Mouse (Mus musculus): ENCODE results near the gene Fam160a1. TPM values are rescaled to one million over a fixed set of nuclear protein-coding genes. Genes with fewer than 3 reads are reported as not detected.

Fam160a1 gene
- polyA plus RNA-seq, 1 experiment, result 2.5 TPM

DNA sequence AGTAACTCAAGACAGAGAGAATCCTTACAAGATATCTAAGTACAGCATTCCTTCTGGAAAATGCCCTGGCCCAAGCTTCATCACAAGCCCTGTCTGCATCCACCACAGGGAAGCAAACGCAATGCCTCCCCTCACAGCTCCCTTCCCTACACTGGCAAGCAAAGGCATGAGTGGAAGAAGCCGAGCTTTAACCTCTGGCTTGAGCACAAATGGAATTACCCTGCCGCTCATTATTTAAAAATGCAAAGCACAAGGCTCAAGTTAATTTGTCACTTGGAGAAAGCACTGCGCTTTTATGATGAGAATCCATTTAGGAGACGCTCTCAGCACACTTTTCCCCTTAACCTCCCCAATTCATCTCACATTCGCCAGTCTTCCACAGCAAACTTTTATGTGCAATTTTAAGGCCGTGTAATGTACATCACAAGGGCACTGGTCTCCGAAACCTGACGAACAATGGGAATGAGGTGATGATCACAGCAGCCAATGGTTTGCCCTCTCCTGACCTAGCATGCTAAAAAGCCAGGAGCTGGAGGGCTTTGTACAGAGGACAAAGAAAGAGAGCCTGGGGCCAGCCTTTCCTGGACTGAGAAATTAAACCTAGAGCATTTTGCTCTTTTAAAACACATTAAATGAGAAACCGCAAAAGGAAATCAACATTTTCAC, 15.5 kb upstream of the Fam160a1 start:
- TF ChIP-seq POLR2A (IDR thresholded peaks at IDR 0.05; ENCODE audit: extremely low read depth, insufficient read depth, low read length), result no peak
- TF ChIP-seq CTCF (IDR thresholded peaks at IDR 0.05; ENCODE audit: extremely low read depth, insufficient read depth, low read length), result no peak
- Histone ChIP-seq H3K4me3 (ENCODE audit: insufficient read depth, low read length) (no peak overlapping the region), H3K4me1 (ENCODE audit: control insufficient read depth, insufficient read depth, low read length) (no peaks in the 10 kb centered on the region), H3K27ac (ENCODE audit: insufficient read depth, low read length) (no peak overlapping the region)

DNA sequence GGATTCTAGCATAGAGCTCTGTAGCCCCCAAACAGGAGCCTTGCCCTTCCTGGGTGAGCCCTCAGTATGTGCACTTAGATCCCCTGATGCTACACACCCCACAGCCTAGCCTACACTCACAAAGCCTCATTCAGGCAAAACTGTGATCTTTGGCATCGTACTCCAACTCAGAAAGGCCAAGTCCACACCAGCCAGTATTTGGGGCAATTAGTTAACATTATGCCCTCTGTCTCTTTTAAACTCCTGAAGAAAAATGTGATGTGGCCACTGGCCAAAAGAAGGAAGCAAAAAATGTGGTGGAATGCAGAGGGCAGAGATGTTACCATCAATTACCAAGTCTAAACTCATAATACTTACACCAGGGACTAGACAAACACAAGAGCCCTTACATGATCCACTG, 14.7 kb upstream of the Fam160a1 start:
- no peaks in the 10 kb centered on the region for H3K4me1 ChIP-seq (ENCODE audit: control insufficient read depth, insufficient read depth, low read length)
- H3K27ac ChIP-seq (ENCODE audit: insufficient read depth, low read length), result no peak overlapping the region
- TF ChIP-seq POLR2A (IDR thresholded peaks at IDR 0.05; ENCODE audit: extremely low read depth, insufficient read depth, low read length) (no peak), CTCF (IDR thresholded peaks at IDR 0.05; ENCODE audit: extremely low read depth, insufficient read depth, low read length) (no peak)
- no peak overlapping the region for H3K4me3 ChIP-seq (ENCODE audit: insufficient read depth, low read length)

DNA sequence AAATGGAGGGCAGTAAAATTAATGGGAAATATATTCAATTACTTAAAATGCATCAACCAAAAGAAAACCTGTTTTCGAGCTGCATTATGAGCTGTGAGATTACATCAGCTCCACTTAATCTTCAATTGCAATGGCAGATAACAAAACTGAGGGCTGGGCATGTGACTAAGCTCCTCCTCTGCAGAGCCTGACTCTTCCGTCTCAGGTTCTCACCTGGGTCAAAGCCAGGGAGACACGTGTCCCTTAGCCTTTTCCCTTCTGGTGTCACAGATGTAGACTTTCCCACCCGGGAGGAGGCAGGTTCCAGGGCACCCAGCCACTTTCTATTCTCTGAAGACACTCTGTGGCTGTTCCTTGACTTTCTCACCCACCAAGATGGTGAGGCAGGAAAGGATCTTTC, 12.0 kb upstream of the Fam160a1 start:
- no peak overlapping the region for H3K27ac ChIP-seq (ENCODE audit: insufficient read depth, low read length)
- H3K4me3 ChIP-seq (ENCODE audit: insufficient read depth, low read length), result no peak overlapping the region
- H3K4me1 ChIP-seq (ENCODE audit: control insufficient read depth, insufficient read depth, low read length), result no peaks in the 10 kb centered on the region
- TF ChIP-seq POLR2A (IDR thresholded peaks at IDR 0.05; ENCODE audit: extremely low read depth, insufficient read depth, low read length) (no peak), CTCF (IDR thresholded peaks at IDR 0.05; ENCODE audit: extremely low read depth, insufficient read depth, low read length) (no peak)

DNA sequence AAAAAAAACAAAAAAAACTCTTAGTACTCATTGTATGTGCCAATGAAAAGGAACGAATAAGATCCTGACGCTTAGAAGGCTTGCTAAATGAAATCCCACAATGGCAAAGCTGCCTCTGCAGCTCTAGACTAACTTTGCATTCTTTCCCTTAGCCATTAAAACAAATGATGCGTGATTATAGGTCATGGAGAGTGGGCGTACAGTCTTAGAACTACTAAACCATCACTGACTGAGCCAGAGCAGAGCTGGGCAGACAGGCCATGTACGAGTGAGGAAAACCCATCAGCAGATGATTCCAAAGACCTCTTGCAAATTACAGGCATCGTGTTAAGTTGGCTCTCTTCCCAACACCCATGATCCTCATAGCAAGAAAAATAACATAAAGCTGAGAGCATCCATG, 10.7 kb upstream of the Fam160a1 start:
- Histone ChIP-seq H3K27ac (ENCODE audit: insufficient read depth, low read length) (no peak overlapping the region), H3K4me3 (ENCODE audit: insufficient read depth, low read length) (no peak overlapping the region), H3K4me1 (ENCODE audit: control insufficient read depth, insufficient read depth, low read length) (no peaks in the 10 kb centered on the region)
- no peak for TF ChIP-seq CTCF (IDR thresholded peaks at IDR 0.05; ENCODE audit: extremely low read depth, insufficient read depth, low read length)

DNA sequence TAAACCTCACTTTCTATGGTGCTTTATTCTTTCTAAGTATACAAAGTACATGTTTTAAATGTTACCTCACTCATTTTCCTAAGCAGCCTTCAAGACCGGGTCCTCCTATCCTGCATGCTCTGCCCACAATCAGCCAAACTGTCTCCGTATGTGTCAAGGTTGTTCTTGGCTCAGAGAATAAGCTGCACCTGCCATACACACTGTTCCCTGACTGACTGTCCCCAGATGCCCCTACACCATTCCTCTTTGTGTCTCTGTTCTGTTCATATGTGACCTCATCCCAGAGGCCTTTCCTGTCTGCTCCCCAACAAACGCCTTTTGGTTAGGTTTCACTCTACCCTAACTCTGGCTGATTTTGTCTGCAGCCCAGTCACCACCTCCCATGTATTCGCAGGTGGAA, 10.2 kb upstream of the Fam160a1 start:
- Histone ChIP-seq H3K27ac (ENCODE audit: insufficient read depth, low read length) (no peak overlapping the region), H3K4me1 (ENCODE audit: control insufficient read depth, insufficient read depth, low read length) (no peaks in the 10 kb centered on the region), H3K4me3 (ENCODE audit: insufficient read depth, low read length) (no peak overlapping the region)
- TF ChIP-seq CTCF (IDR thresholded peaks at IDR 0.05; ENCODE audit: extremely low read depth, insufficient read depth, low read length) (no peak), POLR2A (IDR thresholded peaks at IDR 0.05; ENCODE audit: extremely low read depth, insufficient read depth, low read length) (no peak)

DNA sequence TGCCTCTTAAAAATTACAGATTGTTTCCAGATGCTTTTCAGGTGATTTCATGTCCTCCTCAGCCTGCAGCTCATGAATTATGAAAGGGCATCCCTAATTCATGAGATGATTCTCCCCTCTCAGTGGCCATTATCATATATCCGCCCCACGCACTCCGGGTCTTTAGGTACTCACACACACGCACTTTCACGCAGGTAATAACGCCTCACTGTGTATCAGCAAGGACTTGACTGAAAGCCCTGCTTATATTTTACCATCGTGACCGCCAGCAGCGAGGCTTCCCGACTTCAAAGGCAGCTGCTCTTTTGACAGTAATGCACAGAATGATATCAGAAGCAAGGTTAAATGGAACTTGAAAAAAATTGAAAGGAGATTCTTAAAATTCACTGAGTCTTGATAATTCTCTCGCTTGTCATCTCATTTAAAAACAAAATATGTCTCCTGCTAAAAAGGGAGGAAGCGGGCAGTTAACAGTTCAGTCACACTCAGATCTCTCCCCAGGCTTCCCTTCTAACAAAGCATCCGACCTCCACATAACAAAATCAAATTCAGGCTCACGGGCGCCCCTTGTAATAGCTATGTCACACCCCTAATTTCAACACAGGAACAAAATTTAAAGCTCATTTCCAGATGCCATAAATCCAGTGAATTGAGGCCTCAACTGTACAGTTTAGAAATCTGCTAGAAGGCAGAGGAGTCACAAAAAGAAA, 3.9 kb upstream of the Fam160a1 start:
- Histone ChIP-seq H3K27ac (ENCODE audit: insufficient read depth, low read length) (no peak overlapping the region), H3K4me3 (ENCODE audit: insufficient read depth, low read length) (no peak overlapping the region), H3K4me1 (ENCODE audit: control insufficient read depth, insufficient read depth, low read length) (no peaks in the 10 kb centered on the region)
- TF ChIP-seq POLR2A (IDR thresholded peaks at IDR 0.05; ENCODE audit: extremely low read depth, insufficient read depth, low read length), result no peak
- no peak for TF ChIP-seq CTCF (IDR thresholded peaks at IDR 0.05; ENCODE audit: extremely low read depth, insufficient read depth, low read length)

DNA sequence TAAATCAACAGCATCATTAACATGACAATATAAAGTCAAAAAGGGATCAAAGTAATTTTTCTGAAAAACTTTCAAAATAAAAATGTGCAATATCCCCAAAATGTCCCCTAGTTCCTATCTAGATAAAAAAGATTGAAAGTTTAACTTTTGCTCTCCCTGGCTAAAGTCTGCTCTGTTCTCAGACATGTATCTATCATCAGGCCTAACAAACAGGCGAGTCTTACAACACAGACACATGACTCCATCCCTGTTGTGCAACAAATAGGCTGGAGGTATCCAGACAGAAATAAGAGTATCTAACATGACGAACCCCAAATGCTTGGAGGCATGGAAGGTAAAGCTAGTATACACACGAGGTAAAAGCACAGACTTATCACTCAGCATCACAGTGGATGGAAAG, 2.2 kb upstream of the Fam160a1 start:
- H3K4me1 ChIP-seq (ENCODE audit: control insufficient read depth, insufficient read depth, low read length), result no peaks in the 10 kb centered on the region
- TF ChIP-seq POLR2A (IDR thresholded peaks at IDR 0.05; ENCODE audit: extremely low read depth, insufficient read depth, low read length) (no peak), CTCF (IDR thresholded peaks at IDR 0.05; ENCODE audit: extremely low read depth, insufficient read depth, low read length) (no peak)
- no peak overlapping the region for H3K4me3 ChIP-seq (ENCODE audit: insufficient read depth, low read length)
- H3K27ac ChIP-seq (ENCODE audit: insufficient read depth, low read length), result no peak overlapping the region

DNA sequence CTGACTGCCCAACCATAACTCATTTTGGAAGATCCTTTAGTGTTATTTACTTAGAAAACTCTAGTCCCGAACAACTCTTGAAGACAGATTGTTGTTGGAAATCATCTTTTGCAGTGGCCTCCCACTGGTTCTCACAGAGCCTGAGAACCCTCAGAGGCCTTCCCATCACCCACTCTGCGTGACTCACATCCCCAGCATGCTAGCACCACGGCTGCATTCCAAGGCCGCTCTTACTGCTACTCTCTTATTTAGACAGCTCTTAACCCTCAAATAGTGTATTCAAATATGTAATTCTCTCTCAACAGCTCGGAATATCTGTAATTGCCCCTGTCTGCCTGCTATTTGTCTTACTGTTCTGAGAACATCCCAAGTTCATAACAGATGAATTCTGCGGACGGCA, 2.9 kb downstream of the Fam160a1 start:
- TF ChIP-seq POLR2A (IDR thresholded peaks at IDR 0.05; ENCODE audit: extremely low read depth, insufficient read depth, low read length) (no peak), CTCF (IDR thresholded peaks at IDR 0.05; ENCODE audit: extremely low read depth, insufficient read depth, low read length) (no peak)
- no peak overlapping the region for H3K4me3 ChIP-seq (ENCODE audit: insufficient read depth, low read length)
- no peak overlapping the region for H3K27ac ChIP-seq (ENCODE audit: insufficient read depth, low read length)
- H3K4me1 ChIP-seq (ENCODE audit: control insufficient read depth, insufficient read depth, low read length), result no peaks in the 10 kb centered on the region

DNA sequence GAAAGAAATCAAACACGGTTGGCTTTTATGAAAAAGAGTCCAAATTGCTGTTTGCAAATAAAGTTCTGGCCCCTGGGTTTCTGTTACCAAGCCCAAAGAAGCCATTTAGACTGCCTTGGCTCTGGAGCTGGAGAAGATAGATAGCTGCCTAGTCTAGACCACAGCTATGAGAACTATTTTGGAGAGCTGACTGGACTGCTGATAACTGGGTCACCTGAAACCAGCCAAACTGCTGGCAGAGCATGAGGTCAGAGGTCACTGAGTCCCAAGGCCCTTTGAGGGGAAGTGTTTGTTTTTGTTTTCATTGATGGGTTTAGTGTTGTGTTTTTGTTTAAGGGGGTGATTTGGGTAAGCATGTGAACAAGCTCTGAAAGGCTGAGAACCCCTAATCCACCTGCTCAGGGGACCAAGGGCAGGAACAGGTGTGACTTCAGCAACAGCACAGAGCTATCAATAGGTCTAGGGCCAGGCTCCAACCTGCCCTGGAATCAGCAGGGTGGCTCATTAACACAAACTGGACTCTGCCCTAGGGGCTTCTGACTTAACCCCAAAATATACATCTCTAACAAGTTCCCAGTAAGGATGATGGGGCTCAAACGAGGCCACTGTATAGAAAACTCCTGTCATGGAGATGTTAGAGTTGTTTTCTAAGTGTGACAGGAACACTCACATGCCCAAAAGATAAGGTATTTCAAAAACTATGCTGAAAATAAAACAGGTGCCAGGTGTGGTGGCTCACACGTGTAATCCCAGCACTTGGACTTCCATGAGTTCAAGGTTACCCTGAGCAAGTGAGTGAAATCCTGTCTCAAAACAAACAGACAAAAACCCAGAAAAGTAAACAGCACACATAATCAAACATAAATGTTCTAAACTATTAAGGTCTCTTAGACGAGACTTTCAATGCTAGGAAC, 3.7 kb downstream of the Fam160a1 start:
- TF ChIP-seq CTCF (IDR thresholded peaks at IDR 0.05; ENCODE audit: extremely low read depth, insufficient read depth, low read length) (no peak), POLR2A (IDR thresholded peaks at IDR 0.05; ENCODE audit: extremely low read depth, insufficient read depth, low read length) (no peak)
- no peak overlapping the region for H3K4me3 ChIP-seq (ENCODE audit: insufficient read depth, low read length)
- no peak overlapping the region for H3K27ac ChIP-seq (ENCODE audit: insufficient read depth, low read length)
- no peaks in the 10 kb centered on the region for H3K4me1 ChIP-seq (ENCODE audit: control insufficient read depth, insufficient read depth, low read length)

All from cortical plate, adult 2 months (tissue).